Mouse (Mus musculus) forebrain, embryonic 12.5 days (tissue): ENCODE data around the gene Bcas3. TPM values are rescaled to one million over a fixed set of nuclear protein-coding genes. Genes with fewer than 3 reads are reported as not detected.

Experiments
- ATAC-seq: fragments of 200-750 bp; cut with Nextera tagmentation; 2 replicates; pipeline ENCODE4 v1.8.0; 2017; ENCODE audit warnings: moderate TSS enrichment; ENCODE audit not compliant: low FRiP score
- H3K27ac ChIP-seq: fragments of 300-500 bp; sonication (generic); 2 replicates; pipeline ENCODE4 v1.5.1; 2016; ENCODE audit warnings: mild to moderate bottlenecking
- H3K27me3 ChIP-seq: fragments of 300-500 bp; sonication (generic); 2 replicates; pipeline ENCODE4 v1.6.1; 2016; ENCODE audit warnings: mild to moderate bottlenecking
- H3K36me3 ChIP-seq: fragments of 300-500 bp; sonication (generic); replicated peaks from 2 replicates; pipeline ENCODE4 v1.6.1; 2016; ENCODE audit warnings: mild to moderate bottlenecking
- H3K4me1 ChIP-seq: fragments of 300-500 bp; sonication (generic); 2 replicates; pipeline ENCODE4 v1.6.1; 2016
- H3K4me2 ChIP-seq: fragments of 300-500 bp; sonication (generic); 2 replicates; pipeline ENCODE4 v1.6.1; 2016; ENCODE audit warnings: mild to moderate bottlenecking, moderate library complexity
- H3K4me3 ChIP-seq: fragments of 300-500 bp; sonication (generic); replicated peaks from 2 replicates; pipeline ENCODE4 v1.5.1; 2016; ENCODE audit warnings: mild to moderate bottlenecking
- H3K9ac ChIP-seq: fragments of 300-500 bp; sonication (generic); 2 replicates; pipeline ENCODE4 v1.6.1; 2016; ENCODE audit warnings: mild to moderate bottlenecking
- H3K9me3 ChIP-seq: fragments of 300-500 bp; sonication (generic); 2 replicates; pipeline ENCODE4 v1.6.1; 2016
- WGBS: fragments of 180-500 bp; shearing (Covaris S2); methylation state at CpG from one replicate; pipeline ENCODE4 v1.1.7; 2016; 5-methylcytosine and 5-hydroxymethylcytosine counted together
- polyA plus RNA-seq: library from polyadenylated mRNA; unstranded; fragments of >200 nt; fragmentation: Nextera tagmentation; extraction: Ambion mirVana; gene quantifications from 2 replicates; pipeline ENCODE4 v1.2.1, GENCODE M21; 2016

Gene Bcas3
- polyA plus RNA-seq, 1 experiment from 2014 or later = 19.1 TPM

- peaks cover 42% of the 10 kb centered on the region for H3K4me1 ChIP-seq
- peaks cover 91% of the 10 kb centered on the region for H3K27me3 ChIP-seq
Measured at GRCm38 (mm10) chr11:85737893-85738292, 384.9 kb downstream of the Bcas3 start.

GRCm38 (mm10) chr11:85738585-85738984, 385.6 kb downstream of the Bcas3 start:
- Histone ChIP-seq H3K9ac (no peak overlapping the region), H3K27me3 (peaks cover 91% of the 10 kb centered on the region), H3K4me1 (peaks cover 42% of the 10 kb centered on the region), H3K4me2 (no peak overlapping the region), H3K36me3 (no peaks in the 10 kb centered on the region), H3K4me3 (no peak overlapping the region), H3K9me3 (no peaks in the 10 kb centered on the region), H3K27ac (no peak overlapping the region)
- 19% methylated on average over 5 of the region's 5 CpGs for WGBS
- ATAC-seq = no peak

More at GRCm38 (mm10) chr11:85737893-85738292, 384.9 kb downstream of the Bcas3 start:
- no peak for ATAC-seq
- H3K27ac ChIP-seq = no peak overlapping the region
- H3K9me3 ChIP-seq = no peaks in the 10 kb centered on the region
- H3K4me2 ChIP-seq = no peak overlapping the region
- no peak overlapping the region for H3K4me3 ChIP-seq
- no peaks in the 10 kb centered on the region for H3K36me3 ChIP-seq
- no peak overlapping the region for H3K9ac ChIP-seq
- 14% methylated on average over 3 of the region's 3 CpGs for WGBS

- H3K4me3 ChIP-seq = no peak overlapping the region
- H3K4me1 ChIP-seq = peaks cover 34% of the 10 kb centered on the region
- H3K27me3 ChIP-seq = peaks cover 88% of the 10 kb centered on the region
- no peak for ATAC-seq
- H3K27ac ChIP-seq = no peak overlapping the region
- 41% methylated on average over 6 of the region's 6 CpGs for WGBS
- H3K4me2 ChIP-seq = no peak overlapping the region
- H3K9me3 ChIP-seq = no peaks in the 10 kb centered on the region
- no peak overlapping the region for H3K9ac ChIP-seq
- H3K36me3 ChIP-seq = no peaks in the 10 kb centered on the region
Measured at GRCm38 (mm10) chr11:85739266-85739977, 386.5 kb downstream of the Bcas3 start.

- no peaks in the 10 kb centered on the region for H3K4me1 ChIP-seq
- H3K4me2 ChIP-seq = no peak overlapping the region
- no peak for ATAC-seq
- no peak overlapping the region for H3K9ac ChIP-seq
- no peak overlapping the region for H3K27ac ChIP-seq
- no peak overlapping the region for H3K4me3 ChIP-seq
- no peaks in the 10 kb centered on the region for H3K9me3 ChIP-seq
- WGBS = 77% methylated on average over 7 of the region's 7 CpGs
- no peaks in the 10 kb centered on the region for H3K36me3 ChIP-seq
- H3K27me3 ChIP-seq = peaks cover 52% of the 10 kb centered on the region
Measured at GRCm38 (mm10) chr11:85746373-85746772, 393.4 kb downstream of the Bcas3 start.

- Histone ChIP-seq H3K36me3 (no peaks in the 10 kb centered on the region), H3K9ac (no peak overlapping the region), H3K9me3 (no peaks in the 10 kb centered on the region), H3K27me3 (peaks cover 27% of the 10 kb centered on the region), H3K27ac (no peak overlapping the region), H3K4me1 (no peaks in the 10 kb centered on the region), H3K4me2 (no peak overlapping the region), H3K4me3 (no peak overlapping the region)
- 90% methylated on average over 2 of the region's 2 CpGs for WGBS
- no peak for ATAC-seq
Measured at GRCm38 (mm10) chr11:85748891-85749290, 395.9 kb downstream of the Bcas3 start.

GRCm38 (mm10) chr11:85751171-85751570, 398.2 kb downstream of the Bcas3 start:
- Histone ChIP-seq H3K9ac (no peak overlapping the region), H3K4me3 (no peak overlapping the region), H3K36me3 (no peaks in the 10 kb centered on the region), H3K4me2 (no peak overlapping the region), H3K9me3 (no peaks in the 10 kb centered on the region), H3K4me1 (no peaks in the 10 kb centered on the region), H3K27me3 (peaks cover 18% of the 10 kb centered on the region; the same call in 1 of the 2 replicates), H3K27ac (no peak overlapping the region)
- no peak for ATAC-seq
- WGBS = 70% methylated on average over 11 of the region's 11 CpGs

- no peak overlapping the region for H3K9ac ChIP-seq
- H3K4me1 ChIP-seq = peaks cover 1% of the 10 kb centered on the region
- H3K27ac ChIP-seq = no peak overlapping the region
- 81% methylated on average over 13 of the region's 13 CpGs for WGBS
- no peak overlapping the region for H3K4me3 ChIP-seq
- no peak for ATAC-seq
- no peaks in the 10 kb centered on the region for H3K36me3 ChIP-seq
- no peaks in the 10 kb centered on the region for H3K9me3 ChIP-seq
- peaks cover 15% of the 10 kb centered on the region; the same call in 1 of the 2 replicates for H3K27me3 ChIP-seq
- no peak overlapping the region for H3K4me2 ChIP-seq
Measured at GRCm38 (mm10) chr11:85754631-85755502, 401.9 kb downstream of the Bcas3 start.

GRCm38 (mm10) chr11:85755503-85756044, 402.6 kb downstream of the Bcas3 start:
- peaks cover 17% of the 10 kb centered on the region; the same call in 1 of the 2 replicates for H3K27me3 ChIP-seq
- no peak overlapping the region for H3K4me3 ChIP-seq
- H3K27ac ChIP-seq = no peak overlapping the region
- no peak for ATAC-seq
- no peak overlapping the region for H3K9ac ChIP-seq
- H3K4me1 ChIP-seq = peaks cover 8% of the 10 kb centered on the region
- WGBS = 92% methylated on average over 2 of the region's 2 CpGs
- no peaks in the 10 kb centered on the region for H3K9me3 ChIP-seq
- no peak overlapping the region for H3K4me2 ChIP-seq
- no peaks in the 10 kb centered on the region for H3K36me3 ChIP-seq

GRCm38 (mm10) chr11:85758891-85759290, 405.9 kb downstream of the Bcas3 start:
- Histone ChIP-seq H3K4me3 (no peak overlapping the region), H3K27me3 (peaks cover 35% of the 10 kb centered on the region), H3K9me3 (no peaks in the 10 kb centered on the region), H3K27ac (no peak overlapping the region), H3K36me3 (no peaks in the 10 kb centered on the region), H3K9ac (no peak overlapping the region), H3K4me1 (peaks cover 17% of the 10 kb centered on the region), H3K4me2 (no peak overlapping the region)
- ATAC-seq = no peak
- 79% methylated on average over 9 of the region's 9 CpGs for WGBS

GRCm38 (mm10) chr11:85759634-85760439, 406.9 kb downstream of the Bcas3 start:
- Histone ChIP-seq H3K4me3 (no peak overlapping the region), H3K4me1 (peaks cover 17% of the 10 kb centered on the region), H3K9me3 (no peaks in the 10 kb centered on the region), H3K36me3 (no peaks in the 10 kb centered on the region), H3K27me3 (peaks cover 39% of the 10 kb centered on the region), H3K9ac (no peak overlapping the region), H3K4me2 (no peak overlapping the region), H3K27ac (no peak overlapping the region)
- WGBS = 63% methylated on average over 14 of the region's 14 CpGs
- ATAC-seq = no peak

- WGBS = 33% methylated on average over 6 of the region's 6 CpGs
- Histone ChIP-seq H3K9ac (no peak overlapping the region), H3K4me3 (no peak overlapping the region), H3K9me3 (no peaks in the 10 kb centered on the region), H3K27me3 (peaks cover 40% of the 10 kb centered on the region), H3K4me2 (no peak overlapping the region), H3K4me1 (peaks cover 17% of the 10 kb centered on the region), H3K36me3 (no peaks in the 10 kb centered on the region), H3K27ac (no peak overlapping the region)
- ATAC-seq = no peak; the same call in 1 of the 2 replicates
Measured at GRCm38 (mm10) chr11:85760486-85761141, 407.6 kb downstream of the Bcas3 start.
